Mouse (Mus musculus) kidney, postnatal 14 days (tissue): ENCODE results near the gene Glrp1.
A peak's percentile ranks its signal among the peaks of the same experiment; 100 is the strongest.

Experiments
- DNase-seq: peaks from one replicate; pipeline ENCODE4 v3.0.0; 2022; ENCODE audit warnings: mixed read lengths

Gene Glrp1

DNA sequence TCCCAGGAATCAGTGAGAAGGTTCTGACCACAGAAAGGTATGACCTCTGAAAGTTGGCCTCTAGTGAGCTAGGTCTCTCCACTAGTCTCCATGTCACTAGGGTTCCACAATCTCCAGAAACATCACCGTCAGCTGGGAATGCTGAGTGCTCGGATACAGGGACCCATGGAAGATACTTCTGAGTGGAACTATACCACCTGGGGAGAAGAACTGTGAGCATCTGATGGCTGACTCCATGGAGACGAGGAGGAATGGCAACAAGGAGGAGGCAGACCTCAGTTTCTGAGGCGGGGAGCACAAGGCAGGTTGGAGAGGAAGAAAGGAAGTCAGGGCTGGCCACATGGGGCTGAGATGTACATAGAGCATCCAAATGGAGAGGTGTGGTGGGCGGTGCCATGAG, 50.2 kb downstream of the Glrp1 start:
- no peak for DNase-seq

DNA sequence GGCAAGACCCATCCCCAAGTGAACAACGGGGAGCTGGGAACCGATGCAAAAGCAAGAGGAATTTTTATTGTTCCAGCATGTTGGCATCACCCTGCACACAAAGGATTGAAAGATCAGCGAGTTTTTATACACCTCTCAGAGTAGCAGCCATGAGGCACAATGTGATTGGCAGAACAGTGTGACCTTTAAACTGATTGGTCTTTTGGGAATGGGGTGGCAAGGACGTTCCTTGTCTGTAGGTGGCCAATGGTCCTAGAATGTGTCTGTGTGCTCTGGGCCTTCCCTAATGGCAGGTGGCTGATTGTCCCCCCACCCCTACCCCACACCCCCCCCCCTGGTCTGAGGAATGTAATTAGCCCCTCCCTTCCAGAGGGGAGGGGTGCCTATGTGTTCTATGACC, 50.7 kb downstream of the Glrp1 start:
- no peak for DNase-seq

DNA sequence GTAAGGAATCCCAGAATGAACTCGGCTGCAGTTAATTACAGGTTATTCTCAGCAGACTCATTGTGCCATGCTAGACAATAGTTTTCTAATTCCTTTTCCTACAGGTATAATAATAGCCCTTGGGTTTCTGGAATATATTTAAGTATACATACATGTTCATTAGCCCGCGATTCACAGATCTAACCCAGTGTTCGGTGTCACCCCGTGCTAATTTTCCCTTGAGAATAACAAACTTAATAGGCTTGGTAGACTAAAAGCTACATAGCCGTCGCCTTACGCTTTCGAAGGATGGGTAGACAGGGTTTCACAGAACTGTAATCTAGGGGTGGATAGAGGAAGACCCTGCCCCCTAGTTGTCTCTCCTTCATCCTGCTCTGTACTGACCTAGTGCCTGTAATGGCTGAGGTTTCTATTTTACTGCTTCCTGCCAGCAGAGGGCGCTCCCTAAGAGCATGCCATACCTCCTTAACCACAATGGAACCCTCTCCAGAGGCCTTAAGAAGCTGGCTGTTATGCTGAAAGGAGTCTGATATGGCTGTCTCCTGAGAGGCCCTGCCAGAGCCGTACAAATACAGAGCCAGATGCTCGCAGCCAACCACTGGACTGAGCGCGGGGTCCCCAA, 53.3 kb downstream of the Glrp1 start:
- peak; percentile 77 for DNase-seq

DNA sequence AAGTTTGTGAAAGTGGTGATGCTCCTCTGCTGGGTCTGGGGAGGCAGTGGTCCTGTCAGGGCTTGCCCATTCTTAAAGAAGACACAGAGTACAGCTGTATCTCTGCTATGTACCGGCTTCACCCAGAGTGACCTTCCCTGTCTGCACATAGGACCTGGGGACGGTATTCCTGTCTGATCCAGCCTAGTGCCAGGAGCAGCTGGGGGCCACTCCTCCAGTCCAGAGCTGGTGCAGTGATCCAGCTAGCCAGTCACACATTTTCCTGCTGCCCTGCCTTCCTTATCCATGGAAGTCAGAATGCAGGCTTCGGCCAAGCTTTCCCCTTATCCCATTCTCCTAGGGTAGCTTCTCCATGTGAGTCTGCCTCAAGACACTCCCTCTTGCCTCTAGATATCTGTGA, 54.1 kb downstream of the Glrp1 start:
- DNase-seq: peak; percentile 35

DNA sequence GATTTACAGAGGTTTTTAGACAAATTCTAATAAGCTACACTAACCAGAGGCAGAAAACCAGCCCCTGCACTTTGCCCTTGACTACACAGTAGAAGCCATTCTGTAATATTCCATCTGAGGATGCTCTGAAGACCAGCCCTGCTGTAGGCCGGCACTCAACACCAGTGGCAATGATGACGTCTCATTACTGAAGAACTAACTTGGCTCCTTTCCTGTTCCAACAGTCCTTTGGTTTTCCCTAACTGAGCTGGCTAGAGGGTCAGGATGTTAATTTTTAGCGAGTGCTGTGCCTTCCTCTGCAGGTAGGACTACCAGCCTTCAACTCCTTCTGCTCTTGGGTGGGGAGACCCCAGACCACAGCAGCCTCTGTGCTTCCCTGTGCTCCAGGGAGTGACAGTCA, 55.2 kb downstream of the Glrp1 start:
- no peak for DNase-seq

DNA sequence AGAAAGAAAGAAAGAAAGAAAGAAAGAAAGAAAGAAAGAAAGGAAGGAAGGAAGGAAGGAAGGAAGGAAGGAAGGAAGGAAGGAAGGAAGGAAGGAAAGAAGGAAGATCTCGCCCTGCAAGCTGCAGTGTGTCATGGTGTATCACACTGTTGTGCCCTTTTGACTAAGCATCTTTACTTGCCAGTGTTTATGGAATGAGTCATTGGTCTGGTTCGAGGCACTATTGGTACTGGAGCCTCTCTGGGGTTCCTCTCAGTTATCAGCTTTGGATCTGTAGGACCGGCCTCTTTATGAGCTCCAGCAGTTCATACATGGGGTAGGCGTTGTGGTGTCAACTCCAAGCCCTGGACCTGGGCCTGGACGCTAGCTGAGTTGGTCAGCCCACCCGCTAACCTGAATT, 57.7 kb downstream of the Glrp1 start:
- no peak for DNase-seq

DNA sequence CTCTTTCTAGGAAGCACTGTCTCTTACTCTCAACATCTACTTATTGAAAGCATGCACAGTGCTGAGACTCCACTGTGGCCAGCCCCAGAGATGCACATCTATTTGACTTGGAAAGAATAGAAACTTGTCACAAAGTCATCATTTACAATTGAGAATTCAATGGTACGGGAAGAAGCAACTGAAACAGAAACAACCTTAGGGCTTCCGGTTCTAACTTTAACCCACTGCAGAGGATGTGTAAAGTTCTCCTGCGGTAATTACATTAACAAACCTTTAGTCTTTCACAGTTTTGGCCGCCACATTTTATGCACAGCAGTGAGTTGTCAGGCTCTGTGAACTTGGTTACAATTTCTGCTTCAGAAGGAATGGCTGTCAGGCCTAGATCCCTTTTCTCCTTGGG, 59.2 kb downstream of the Glrp1 start:
- no peak for DNase-seq
